Mouse (Mus musculus): ENCODE data around the gene Cpsf3. TPM values are rescaled to one million over a fixed set of nuclear protein-coding genes. Genes with fewer than 3 reads are reported as not detected.

Gene Cpsf3
- polyA plus RNA-seq, 1 experiment from 2014 or later: 145 TPM

GRCm38 (mm10) chr12:21350113-21350876 lies 65.1 kb downstream of the Cpsf3 start:
- H3K4me1 ChIP-seq (ENCODE audit: control insufficient read depth, insufficient read depth, low read length): no peaks in the 10 kb centered on the region
- H3K27ac ChIP-seq (replicated peaks; ENCODE audit: low read depth, low read length): no peak overlapping the region
- no peak overlapping the region for H3K4me2 ChIP-seq (ENCODE audit: low read depth, low read length)
- H3K36me3 ChIP-seq (replicated peaks; ENCODE audit: control insufficient read depth, insufficient read depth, low read depth, low read length): peaks cover 6% of the 10 kb centered on the region; the same call in 1 of the 2 replicates
- 45% methylated on average over 7 of the region's 7 CpGs for WGBS
- H3K9me3 ChIP-seq (replicated peaks; ENCODE audit: control insufficient read depth, low read length): no peaks in the 10 kb centered on the region
- H3K4me3 ChIP-seq (ENCODE audit: low read depth, low read length): no peak overlapping the region
- ATAC-seq (replicated peaks; ENCODE audit: insufficient number of reproducible peaks, low FRiP score, low TSS enrichment, low read depth): no peak
- no peaks in the 10 kb centered on the region for H3K27me3 ChIP-seq (ENCODE audit: control insufficient read depth, insufficient read depth, low read length)
- no peak overlapping the region for H3K9ac ChIP-seq (replicated peaks; ENCODE audit: low read length)
- DNase-seq (ENCODE audit: low spot score): no peak

- 95% methylated on average over 8 of the region's 8 CpGs for WGBS
- Histone ChIP-seq H3K27ac (replicated peaks; ENCODE audit: low read depth, low read length) (no peak overlapping the region), H3K4me3 (ENCODE audit: low read depth, low read length) (no peak overlapping the region), H3K4me1 (ENCODE audit: control insufficient read depth, insufficient read depth, low read length) (no peaks in the 10 kb centered on the region), H3K36me3 (replicated peaks; ENCODE audit: control insufficient read depth, insufficient read depth, low read depth, low read length) (peaks cover 6% of the 10 kb centered on the region; the same call in 1 of the 2 replicates), H3K9me3 (replicated peaks; ENCODE audit: control insufficient read depth, low read length) (no peaks in the 10 kb centered on the region), H3K4me2 (ENCODE audit: low read depth, low read length) (no peak overlapping the region), H3K27me3 (ENCODE audit: control insufficient read depth, insufficient read depth, low read length) (no peaks in the 10 kb centered on the region), H3K9ac (replicated peaks; ENCODE audit: low read length) (no peak overlapping the region)
- ATAC-seq (replicated peaks; ENCODE audit: insufficient number of reproducible peaks, low FRiP score, low TSS enrichment, low read depth): no peak
- DNase-seq (ENCODE audit: low spot score): no peak
Observed at GRCm38 (mm10) chr12:21353681-21354080, 68.5 kb downstream of the Cpsf3 start.

DNA sequence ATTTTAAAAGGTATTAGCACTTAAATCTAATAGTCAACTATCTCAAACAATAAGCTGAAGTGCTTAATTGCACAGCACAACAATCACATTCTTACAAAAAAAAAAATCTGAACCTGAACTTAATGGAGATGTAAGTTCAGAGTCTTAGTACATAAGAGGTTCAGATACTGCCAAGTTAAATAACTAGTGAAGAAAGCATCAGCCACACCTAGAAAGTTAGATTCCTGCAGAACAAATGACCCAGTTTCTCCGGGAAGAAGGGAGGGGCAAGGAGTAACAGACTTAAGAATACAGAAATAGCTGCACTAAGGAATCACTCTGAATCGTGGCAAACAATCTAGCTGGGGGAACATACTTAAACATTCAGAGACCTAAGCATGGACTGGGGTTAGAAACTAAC lies 77.5 kb downstream of the Cpsf3 start:
- ATAC-seq (replicated peaks; ENCODE audit: insufficient number of reproducible peaks, low FRiP score, low TSS enrichment, low read depth): no peak
- 76% methylated on average over 2 of the region's 2 CpGs for WGBS
- Histone ChIP-seq H3K4me3 (ENCODE audit: low read depth, low read length) (no peak overlapping the region), H3K4me2 (ENCODE audit: low read depth, low read length) (no peak overlapping the region), H3K9me3 (replicated peaks; ENCODE audit: control insufficient read depth, low read length) (no peaks in the 10 kb centered on the region), H3K9ac (replicated peaks; ENCODE audit: low read length) (no peak overlapping the region), H3K36me3 (replicated peaks; ENCODE audit: control insufficient read depth, insufficient read depth, low read depth, low read length) (no peaks in the 10 kb centered on the region), H3K27me3 (ENCODE audit: control insufficient read depth, insufficient read depth, low read length) (no peaks in the 10 kb centered on the region), H3K27ac (replicated peaks; ENCODE audit: low read depth, low read length) (no peak overlapping the region), H3K4me1 (ENCODE audit: control insufficient read depth, insufficient read depth, low read length) (no peaks in the 10 kb centered on the region)
- no peak for DNase-seq (ENCODE audit: low spot score)

DNA sequence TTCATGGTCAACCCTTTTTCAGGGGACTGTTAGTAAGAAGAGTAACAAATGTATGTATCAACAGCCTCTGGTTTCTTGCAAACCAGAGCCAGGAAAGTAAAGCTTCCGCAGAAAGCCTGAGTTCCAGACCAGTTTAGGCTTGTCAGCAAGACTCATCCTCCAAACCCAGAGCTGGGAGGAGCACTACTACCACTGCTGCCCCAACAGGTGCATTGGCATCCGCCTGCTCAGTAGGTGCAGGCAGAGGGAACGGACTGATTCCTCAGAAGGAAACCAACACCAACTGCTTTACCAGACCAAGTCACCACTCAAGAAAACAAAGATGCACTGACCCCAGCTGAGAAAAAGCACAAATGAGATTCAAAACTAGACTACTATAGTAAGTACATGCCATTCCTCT lies 78.0 kb downstream of the Cpsf3 start:
- no peaks in the 10 kb centered on the region for H3K4me1 ChIP-seq (ENCODE audit: control insufficient read depth, insufficient read depth, low read length)
- no peak for DNase-seq (ENCODE audit: low spot score)
- 95% methylated on average over 3 of the region's 3 CpGs for WGBS

More for the DNA sequence above, 78.0 kb downstream of the Cpsf3 start:
- no peak overlapping the region for H3K4me3 ChIP-seq (ENCODE audit: low read depth, low read length)
- no peak overlapping the region for H3K9ac ChIP-seq (replicated peaks; ENCODE audit: low read length)
- H3K9me3 ChIP-seq (replicated peaks; ENCODE audit: control insufficient read depth, low read length): no peaks in the 10 kb centered on the region
- no peak overlapping the region for H3K27ac ChIP-seq (replicated peaks; ENCODE audit: low read depth, low read length)
- no peak for ATAC-seq (replicated peaks; ENCODE audit: insufficient number of reproducible peaks, low FRiP score, low TSS enrichment, low read depth)
- no peaks in the 10 kb centered on the region for H3K27me3 ChIP-seq (ENCODE audit: control insufficient read depth, insufficient read depth, low read length)
- no peak overlapping the region for H3K4me2 ChIP-seq (ENCODE audit: low read depth, low read length)
- no peaks in the 10 kb centered on the region for H3K36me3 ChIP-seq (replicated peaks; ENCODE audit: control insufficient read depth, insufficient read depth, low read depth, low read length)

Other genes starting within 250 kb of the Cpsf3 start
- gene Itgb1bp1, start 893 bp downstream of the Cpsf3 start, polyA plus RNA-seq (2014; fragmentation: Nextera tagmentation; extraction: Ambion mirVana): 49.5 and 50.5 TPM in 2 replicates
- gene Iah1, start 31.0 kb downstream of the Cpsf3 start, polyA plus RNA-seq (2014; fragmentation: Nextera tagmentation; extraction: Ambion mirVana): 54.3 and 60.8 TPM in 2 replicates
- 43.6 and 46.1 TPM in 2 replicates for gene Adam17, start 88.2 kb downstream of the Cpsf3 start, polyA plus RNA-seq (2014; fragmentation: Nextera tagmentation; extraction: Ambion mirVana)
- gene Ywhaq, start 132.2 kb downstream of the Cpsf3 start, polyA plus RNA-seq (2014; fragmentation: Nextera tagmentation; extraction: Ambion mirVana): 1,206 and 1,248 TPM in 2 replicates

Measured in embryonic facial prominence, embryonic 11.5 days (tissue).